ENCODE assay signal across 29 mouse cellular contexts in genomic region chr1:162623895-162624294, GRCm38 (mm10). TPM values are rescaled to one million over a fixed set of nuclear protein-coding genes. Genes with fewer than 3 reads are reported as not detected.
DNase-seq lines count a peak whose midpoint lies in the region; ATAC-seq lines count a peak whose summit lies in the region.
"Had no signal": no experiment of that assay in that cellular context is flagged by ENCODE, and none has a peak within 500 bp of the region (broad histone marks: within the 10 kb centered on the region; RNA-seq: fewer than 3 reads in every experiment).

No protein-coding gene starts in this region.

- H3K9ac ChIP-seq in heart, embryonic 11.5 days (ENCODE audit: low read depth, low read length): no peak overlapping the region
- H3K9ac ChIP-seq in hindbrain, embryonic 16.5 days (ENCODE audit: low read depth, low read length): no peak overlapping the region
- H3K9ac ChIP-seq: forebrain, postnatal 0 days; kidney, embryonic 15.5 days; lung, embryonic 14.5 days; midbrain, embryonic 13.5 days; stomach, embryonic 15.5 days had no signal

- 0 out of 2 replicates have a peak, but pooled peaks have one; percentile 39 for ATAC-seq in heart, embryonic 11.5 days (replicated peaks; ENCODE audit: insufficient number of reproducible peaks, low FRiP score, low TSS enrichment)
- peak; percentile 29; the same call in 1 of the 2 replicates for ATAC-seq in hindbrain, embryonic 16.5 days
- ATAC-seq: forebrain, postnatal 0 days; intestine, postnatal 0 days; midbrain, embryonic 13.5 days had no signal

- no peak overlapping the region for H3K27ac ChIP-seq in heart, embryonic 11.5 days (ENCODE audit: low read depth, low read length)
- no peak overlapping the region for H3K27ac ChIP-seq in hindbrain, embryonic 16.5 days (ENCODE audit: low read depth, low read length)
- H3K27ac ChIP-seq: forebrain, embryonic 10.5 days; kidney, embryonic 15.5 days; left cerebral cortex, adult 2 months; midbrain, embryonic 13.5 days; stomach, embryonic 15.5 days had no signal

- 0 out of 2 replicates have a peak, but pooled peaks cover 4% of the 10 kb centered on the region for H3K4me1 ChIP-seq in heart, embryonic 11.5 days (ENCODE audit: control insufficient read depth, insufficient read depth, low read length)
- peaks cover 7% of the 10 kb centered on the region for H3K4me1 ChIP-seq in hindbrain, embryonic 16.5 days (ENCODE audit: control insufficient read depth, insufficient read depth, low read depth, low read length)
- H3K4me1 ChIP-seq: forebrain, embryonic 10.5 days; kidney, embryonic 15.5 days; stomach, embryonic 15.5 days had no signal

- H3K27me3 ChIP-seq in heart, embryonic 11.5 days (ENCODE audit: control insufficient read depth, insufficient read depth, low read length): no peaks in the 10 kb centered on the region
- no peaks in the 10 kb centered on the region for H3K27me3 ChIP-seq in hindbrain, embryonic 16.5 days (replicated peaks; ENCODE audit: control insufficient read depth, insufficient read depth, low read length)
- H3K27me3 ChIP-seq: CH12.LX; kidney, embryonic 15.5 days; midbrain, embryonic 13.5 days; stomach, embryonic 15.5 days had no signal

- no peaks in the 10 kb centered on the region for H3K36me3 ChIP-seq in heart, embryonic 11.5 days (ENCODE audit: control insufficient read depth, insufficient read depth, low read length)
- H3K36me3 ChIP-seq in hindbrain, embryonic 16.5 days (ENCODE audit: control insufficient read depth, insufficient read depth, low read length): no peaks in the 10 kb centered on the region
- H3K36me3 ChIP-seq: forebrain, embryonic 10.5 days; kidney, embryonic 15.5 days; midbrain, embryonic 13.5 days; stomach, embryonic 15.5 days had no signal

- no peak for DNase-seq in heart, adult 18-20 months
- DNase-seq in retina, embryonic 14.5 days (ENCODE audit: low spot score): peak; percentile 11
- DNase-seq in retina, postnatal 1 day: no peak
- no peak for DNase-seq in embryo, embryonic 9.5 days (ENCODE audit: extremely low spot score)
- DNase-seq in cerebellum, postnatal 14 days: no peak
- DNase-seq: adrenal gland, postnatal 25 days; cerebellum, adult 11-12 months; cerebellum, postnatal 25 days; embryo, embryonic 11 days; forebrain, postnatal 0 days; kidney, postnatal 4 days; layer of hippocampus, adult 9-11 months; left cerebral cortex, postnatal 4 days; lung, embryonic 14.5 days; thymus, postnatal 14 days had no signal

- WGBS in heart, embryonic 11.5 days (ENCODE audit: insufficient replicate concordance): 24% methylated on average over 4 of the region's 4 CpGs
- 40% methylated on average over 4 of the region's 4 CpGs for WGBS in hindbrain, embryonic 16.5 days

- H3K4me3 ChIP-seq in heart, embryonic 11.5 days (ENCODE audit: low read depth, low read length): no peak overlapping the region
- no peak overlapping the region for H3K4me3 ChIP-seq in hindbrain, embryonic 16.5 days (ENCODE audit: low read length)
- H3K4me3 ChIP-seq: forebrain, embryonic 10.5 days; kidney, embryonic 15.5 days; left cerebral cortex, adult 2 months; midbrain, embryonic 13.5 days; stomach, embryonic 15.5 days had no signal

- H3K4me2 ChIP-seq in heart, embryonic 11.5 days: no peak overlapping the region
- H3K4me2 ChIP-seq in hindbrain, embryonic 16.5 days (ENCODE audit: low read length): no peak overlapping the region
- H3K4me2 ChIP-seq: kidney, embryonic 15.5 days; lung, embryonic 14.5 days; midbrain, embryonic 13.5 days; stomach, embryonic 15.5 days had no signal

- H3K9me3 ChIP-seq in heart, embryonic 11.5 days (replicated peaks; ENCODE audit: control insufficient read depth, low read length): no peaks in the 10 kb centered on the region
- no peaks in the 10 kb centered on the region for H3K9me3 ChIP-seq in hindbrain, embryonic 16.5 days (ENCODE audit: control insufficient read depth, low read length)
- H3K9me3 ChIP-seq: forebrain, embryonic 10.5 days; kidney, embryonic 15.5 days; midbrain, embryonic 13.5 days; stomach, embryonic 15.5 days had no signal

RNA-seq across cellular contexts. Expression of gene Myoc, which starts 15.1 kb away (rescaled TPM):
- polyA plus RNA-seq in heart, embryonic 11.5 days (2014; fragmentation: Nextera tagmentation; extraction: Ambion mirVana): not detected in 2 replicates
- 1 to 10 TPM; 2.9 to 3.9 TPM for total RNA-seq in heart, adult 18-20 months (2021)
- 0.10 and 0.12 TPM in 2 replicates for polyA plus RNA-seq in hindbrain, embryonic 16.5 days (2015; fragmentation: Nextera tagmentation; extraction: Ambion mirVana)
- total RNA-seq: CH12.LX; forebrain, postnatal 0 days; hematopoietic stem cell, adult 5-6 weeks; liver, adult 2 months; megakaryocyte progenitor cell, adult 5-6 weeks had no signal
- polyA plus RNA-seq: forebrain, embryonic 10.5 days; liver, adult 2 months; lung, embryonic 14.5 days; midbrain, embryonic 13.5 days had no signal

RNA-seq across cellular contexts. Expression of gene Myocos, which starts 34.1 kb away (rescaled TPM):
- not detected in 2 replicates for polyA plus RNA-seq in heart, embryonic 11.5 days (2014; fragmentation: Nextera tagmentation; extraction: Ambion mirVana)
- total RNA-seq in heart, adult 18-20 months (2021): not detected
- not detected in 2 replicates for polyA plus RNA-seq in hindbrain, embryonic 16.5 days (2015; fragmentation: Nextera tagmentation; extraction: Ambion mirVana)
- total RNA-seq: adrenal gland, postnatal 25 days; CH12.LX; forebrain, postnatal 0 days; gastrocnemius, postnatal 4 days; hematopoietic stem cell, adult 5-6 weeks; left cerebral cortex, adult 2 months; left cerebral cortex, postnatal 4 days; liver, adult 2 months; megakaryocyte progenitor cell, adult 5-6 weeks had no signal
- polyA plus RNA-seq: forebrain, embryonic 10.5 days; forebrain, postnatal 0 days; heart, embryonic 16.5 days; intestine, postnatal 0 days; kidney, embryonic 15.5 days; liver, adult 2 months; lung, embryonic 14.5 days; midbrain, embryonic 13.5 days; stomach, embryonic 15.5 days had no signal

RNA-seq across cellular contexts. Expression of gene Vamp4, which starts 53.6 kb away (rescaled TPM):
- polyA plus RNA-seq in heart, embryonic 11.5 days (2014; fragmentation: Nextera tagmentation; extraction: Ambion mirVana): 37.7 and 39.9 TPM in 2 replicates
- total RNA-seq in heart, adult 18-20 months (2021): 10 to 100 TPM; 19.4 to 24.3 TPM
- polyA plus RNA-seq in hindbrain, embryonic 16.5 days (2015; fragmentation: Nextera tagmentation; extraction: Ambion mirVana): 79.8 and 90.4 TPM in 2 replicates
